In genomic region chr14:31197547-31198516, GRCm38 (mm10) we compare ENCODE assay signal across 10 mouse cellular contexts. TPM values are rescaled to one million over a fixed set of nuclear protein-coding genes. Genes with fewer than 3 reads are reported as not detected.
A peak's percentile ranks its signal among the peaks of the same experiment; 100 is the strongest.
DNase-seq lines count a peak whose midpoint lies in the region; ATAC-seq and TF ChIP-seq lines count a peak whose summit lies in the region.
"Had no signal": no experiment of that assay in that cellular context is flagged by ENCODE, and none has a peak within 500 bp of the region (broad histone marks: within the 10 kb centered on the region; RNA-seq: fewer than 3 reads in every experiment).

No protein-coding gene starts in this region.

- no peak for TF ChIP-seq EP300 in heart, postnatal 0 days (IDR thresholded peaks at IDR 0.05; ENCODE audit: low read depth)

- no peaks in the 10 kb centered on the region for H3K9me3 ChIP-seq in hindbrain, embryonic 14.5 days (ENCODE audit: control insufficient read depth, low read length)
- no peaks in the 10 kb centered on the region for H3K9me3 ChIP-seq in hindbrain, embryonic 10.5 days
- no peaks in the 10 kb centered on the region for H3K9me3 ChIP-seq in heart, postnatal 0 days (replicated peaks; ENCODE audit: control insufficient read depth, low read length)

- H3K36me3 ChIP-seq in hindbrain, embryonic 14.5 days (replicated peaks; ENCODE audit: control insufficient read depth, insufficient read depth) = peaks cover 92% of the 10 kb centered on the region
- peaks cover 100% of the 10 kb centered on the region for H3K36me3 ChIP-seq in hindbrain, embryonic 10.5 days
- H3K36me3 ChIP-seq in heart, postnatal 0 days (replicated peaks; ENCODE audit: control insufficient read depth, insufficient read depth, low read length) = peaks cover 46% of the 10 kb centered on the region

- H3K27me3 ChIP-seq in hindbrain, embryonic 14.5 days (ENCODE audit: control insufficient read depth, insufficient read depth, low read length) = no peaks in the 10 kb centered on the region
- H3K27me3 ChIP-seq in hindbrain, embryonic 10.5 days (ENCODE audit: insufficient read depth, poor library complexity, severe bottlenecking) = no peaks in the 10 kb centered on the region
- no peaks in the 10 kb centered on the region for H3K27me3 ChIP-seq in heart, postnatal 0 days (ENCODE audit: control insufficient read depth, insufficient read depth, low read length)

- DNase-seq in hindbrain, embryonic 14.5 days (ENCODE audit: low spot score) = no peak
- DNase-seq in hindbrain, embryonic 10.5 days (ENCODE audit: low spot score) = no peak
- peak; percentile 49 for DNase-seq in 416B (ENCODE audit: low read depth)
- DNase-seq in T-cell, adult 2 months (ENCODE audit: low spot score) = peak; percentile 37
- DNase-seq in heart, postnatal 0 days (ENCODE audit: low spot score) = no peak
- DNase-seq in ovary, postnatal 36 days (ENCODE audit: low spot score) = no peak
- DNase-seq in cerebellum, postnatal 14 days = no peak

- no peak for TF ChIP-seq CTCF in heart, postnatal 0 days (IDR thresholded peaks at IDR 0.05; ENCODE audit: low read depth)

- H3K9ac ChIP-seq in hindbrain, embryonic 14.5 days = no peak overlapping the region
- 0 out of 2 replicates have a peak overlapping the region, but pooled peaks have one; percentile 19 for H3K9ac ChIP-seq in heart, postnatal 0 days (replicated peaks; ENCODE audit: low read depth, low read length)

- 61% methylated on average over 16 of the region's 16 CpGs for WGBS in hindbrain, embryonic 14.5 days
- WGBS in hindbrain, embryonic 10.5 days = 79% methylated on average over 16 of the region's 16 CpGs
- WGBS in heart, postnatal 0 days = 34% methylated on average over 16 of the region's 16 CpGs

- no peak overlapping the region for H3K27ac ChIP-seq in hindbrain, embryonic 14.5 days
- H3K27ac ChIP-seq in hindbrain, embryonic 10.5 days = no peak overlapping the region
- H3K27ac ChIP-seq in heart, postnatal 0 days (ENCODE audit: low read depth) = peak overlapping the region; percentile 61

- no peak overlapping the region for H3K4me3 ChIP-seq in hindbrain, embryonic 14.5 days (replicated peaks; ENCODE audit: low read length)
- H3K4me3 ChIP-seq in hindbrain, embryonic 10.5 days = no peak overlapping the region
- H3K4me3 ChIP-seq in heart, postnatal 0 days (ENCODE audit: low read depth, low read length) = no peak overlapping the region

- 0 out of 2 replicates have a peak, but pooled peaks have one; percentile 57 for ATAC-seq in hindbrain, embryonic 14.5 days (ENCODE audit: low FRiP score)
- peak; percentile 58 for ATAC-seq in heart, postnatal 0 days (ENCODE audit: insufficient read depth, low read depth)
- peak; percentile 44; the same call in 1 of the 2 replicates for ATAC-seq in megakaryocyte, adult 5-6 weeks (ENCODE audit: poor library complexity, severe bottlenecking)

- no peaks in the 10 kb centered on the region; the same call in 1 of the 2 replicates for H3K4me1 ChIP-seq in hindbrain, embryonic 14.5 days (replicated peaks; ENCODE audit: control insufficient read depth, insufficient read depth, low read length)
- no peaks in the 10 kb centered on the region; the same call in 1 of the 2 replicates for H3K4me1 ChIP-seq in hindbrain, embryonic 10.5 days (replicated peaks)
- peaks cover 55% of the 10 kb centered on the region for H3K4me1 ChIP-seq in heart, postnatal 0 days (ENCODE audit: control insufficient read depth, insufficient read depth)

- no peak overlapping the region for H3K4me2 ChIP-seq in hindbrain, embryonic 14.5 days (replicated peaks)
- H3K4me2 ChIP-seq in heart, postnatal 0 days (ENCODE audit: low read depth, low read length) = peak overlapping the region; percentile 41

RNA-seq across cellular contexts. Expression of gene Tnnc1, which starts 10.3 kb away (rescaled TPM):
- 2.4 and 3.2 TPM in 2 replicates for polyA plus RNA-seq in hindbrain, embryonic 14.5 days (2014; fragmentation: Nextera tagmentation; extraction: Ambion mirVana)
- polyA plus RNA-seq in hindbrain, embryonic 10.5 days (2016; fragmentation: Nextera tagmentation; extraction: Ambion mirVana) = 1.5 and 4.3 TPM in 2 replicates
- 2,939 and 3,145 TPM in 2 replicates for total RNA-seq in heart, postnatal 0 days (2014; rRNA removed; ENCODE audit: low replicate concordance)
- 7,680 and 7,748 TPM in 2 replicates for polyA plus RNA-seq in heart, postnatal 0 days (2015; fragmentation: Nextera tagmentation; extraction: Ambion mirVana)
- total RNA-seq in megakaryocyte, adult 5-6 weeks (2015) = 0.71 TPM in 1 of 2 replicates, not detected in the other
- not detected in 2 replicates for total RNA-seq in megakaryocyte, adult 5-6 weeks (2017)
- total RNA-seq: hematopoietic stem cell, adult 5-6 weeks; neutrophil, adult 5-6 weeks had no signal

RNA-seq across cellular contexts. Expression of gene Nisch, which starts 18.9 kb away (rescaled TPM):
- polyA plus RNA-seq in hindbrain, embryonic 14.5 days (2014; fragmentation: Nextera tagmentation; extraction: Ambion mirVana) = 304 and 309 TPM in 2 replicates
- 432 and 459 TPM in 2 replicates for polyA plus RNA-seq in hindbrain, embryonic 10.5 days (2016; fragmentation: Nextera tagmentation; extraction: Ambion mirVana)
- total RNA-seq in heart, postnatal 0 days (2014; rRNA removed; ENCODE audit: low replicate concordance) = 292 and 338 TPM in 2 replicates
- polyA plus RNA-seq in heart, postnatal 0 days (2015; fragmentation: Nextera tagmentation; extraction: Ambion mirVana) = 162 and 171 TPM in 2 replicates
- total RNA-seq in megakaryocyte, adult 5-6 weeks (2015) = 74.8 and 95.0 TPM in 2 replicates
- 65.6 and 79.0 TPM in 2 replicates for total RNA-seq in megakaryocyte, adult 5-6 weeks (2017)

RNA-seq across cellular contexts. Expression of gene Sema3g, which starts 19.8 kb away (rescaled TPM):
- 0.27 and 0.32 TPM in 2 replicates for polyA plus RNA-seq in hindbrain, embryonic 14.5 days (2014; fragmentation: Nextera tagmentation; extraction: Ambion mirVana)
- 0.78 and 0.91 TPM in 2 replicates for polyA plus RNA-seq in hindbrain, embryonic 10.5 days (2016; fragmentation: Nextera tagmentation; extraction: Ambion mirVana)
- total RNA-seq in heart, postnatal 0 days (2014; rRNA removed; ENCODE audit: low replicate concordance) = 4.4 and 12.7 TPM in 2 replicates
- polyA plus RNA-seq in heart, postnatal 0 days (2015; fragmentation: Nextera tagmentation; extraction: Ambion mirVana) = 0.75 and 0.90 TPM in 2 replicates
- not detected in 2 replicates for total RNA-seq in megakaryocyte, adult 5-6 weeks (2015)
- not detected in 2 replicates for total RNA-seq in megakaryocyte, adult 5-6 weeks (2017)

RNA-seq across cellular contexts. Expression of gene Stab1, which starts 29.4 kb away (rescaled TPM):
- 17.9 and 27.6 TPM in 2 replicates for polyA plus RNA-seq in hindbrain, embryonic 14.5 days (2014; fragmentation: Nextera tagmentation; extraction: Ambion mirVana)
- polyA plus RNA-seq in hindbrain, embryonic 10.5 days (2016; fragmentation: Nextera tagmentation; extraction: Ambion mirVana) = 23.0 and 25.7 TPM in 2 replicates
- total RNA-seq in heart, postnatal 0 days (2014; rRNA removed; ENCODE audit: low replicate concordance) = 75.3 and 90.4 TPM in 2 replicates
- 24.0 and 25.4 TPM in 2 replicates for polyA plus RNA-seq in heart, postnatal 0 days (2015; fragmentation: Nextera tagmentation; extraction: Ambion mirVana)
- total RNA-seq in megakaryocyte, adult 5-6 weeks (2015) = 0.27 TPM in 1 of 2 replicates, not detected in the other
- 0.40 and 1.0 TPM in 2 replicates for total RNA-seq in megakaryocyte, adult 5-6 weeks (2017)
- total RNA-seq: hematopoietic stem cell, adult 5-6 weeks had no signal

RNA-seq across cellular contexts. Expression of gene Phf7, which starts 53.3 kb away (rescaled TPM):
- 10.4 and 10.7 TPM in 2 replicates for polyA plus RNA-seq in hindbrain, embryonic 14.5 days (2014; fragmentation: Nextera tagmentation; extraction: Ambion mirVana)
- polyA plus RNA-seq in hindbrain, embryonic 10.5 days (2016; fragmentation: Nextera tagmentation; extraction: Ambion mirVana) = 12.7 and 13.1 TPM in 2 replicates
- total RNA-seq in heart, postnatal 0 days (2014; rRNA removed; ENCODE audit: low replicate concordance) = 2.1 and 7.4 TPM in 2 replicates
- polyA plus RNA-seq in heart, postnatal 0 days (2015; fragmentation: Nextera tagmentation; extraction: Ambion mirVana) = 11.7 and 12.5 TPM in 2 replicates
- 12.5 and 14.3 TPM in 2 replicates for total RNA-seq in megakaryocyte, adult 5-6 weeks (2015)
- total RNA-seq in megakaryocyte, adult 5-6 weeks (2017) = 9.8 and 13.4 TPM in 2 replicates

Comparison
In these comparisons a context has a peak if more than half of its experiments do, and no peak if none do; other contexts are left out.
1. DNase-seq: peak in 416B (single experiment) and T-cell, adult 2 months (single experiment); none in hindbrain, embryonic 14.5 days (single experiment), hindbrain, embryonic 10.5 days (single experiment), heart, postnatal 0 days (single experiment), ovary, postnatal 36 days (single experiment) and cerebellum, postnatal 14 days (0 of 2).
2. RNA of gene Tnnc1, which starts 10.3 kb away (polyA plus RNA-seq): 7,680 to 7,748 TPM in heart, postnatal 0 days; 2.4 to 3.2 TPM in hindbrain, embryonic 14.5 days and 1.5 to 4.3 TPM in hindbrain, embryonic 10.5 days; every median in the first group is over 1,000 times any median in the second.
3. Peak in every context shown above with its lines, with median percentiles within 50 percentile points of each other: ATAC-seq.